Mouse (Mus musculus) heart, adult 2 months (tissue): ENCODE data around the gene Bud13. TPM values are rescaled to one million over a fixed set of nuclear protein-coding genes. Genes with fewer than 3 reads are reported as not detected.

Experiments
- DNase-seq, 2 experiments: peaks; one replicate each; pipeline ENCODE4 v3.0.0; 2021
- H3K27ac ChIP-seq: fragments of 200-600 bp; 2 replicates; pipeline ENCODE4 v1.8.1; 2022
- H3K27me3 ChIP-seq: fragments of 200-500 bp; 2 replicates; pipeline ENCODE4 v1.6.1; 2012; ENCODE audit warnings: mild to moderate bottlenecking, low read length, inconsistent platforms, mixed read lengths; ENCODE audit not compliant: control insufficient read depth, insufficient read depth
- H3K36me3 ChIP-seq: fragments of 200-500 bp; 2 replicates; pipeline ENCODE4 v1.6.1; 2012; ENCODE audit warnings: low read length, inconsistent platforms; ENCODE audit not compliant: control insufficient read depth, insufficient read depth
- H3K4me1 ChIP-seq: fragments of 200-500 bp; 2 replicates; pipeline ENCODE4 v1.6.1; 2011; ENCODE audit warnings: low read length; ENCODE audit not compliant: control insufficient read depth, insufficient read depth
- H3K4me3 ChIP-seq: fragments of 200-600 bp; 2 replicates; pipeline ENCODE4 v1.8.1; 2022
- H3K79me2 ChIP-seq: fragments of 200-500 bp; replicated peaks from 2 replicates; pipeline ENCODE4 v1.6.1; 2012; ENCODE audit warnings: mild to moderate bottlenecking, inconsistent platforms, low read length, moderate library complexity, mixed read lengths; ENCODE audit not compliant: control insufficient read depth, insufficient read depth
- H3K9ac ChIP-seq: fragments of 200-500 bp; 2 replicates; pipeline ENCODE4 v1.6.1; 2012; ENCODE audit warnings: low read depth, mild to moderate bottlenecking, control low read depth, inconsistent platforms, low read length, mixed read lengths
- CTCF ChIP-seq: fragments of 200-600 bp; IDR thresholded peaks from 2 replicates; pipeline ENCODE4 v1.8.1; 2022; ENCODE audit warnings: antibody characterized with exemption, mild to moderate bottlenecking, moderate library complexity
- EP300 ChIP-seq: fragments of 200-500 bp; IDR thresholded peaks from 2 replicates; pipeline ENCODE4 v1.6.1; 2011; ENCODE audit warnings: low read depth, low read length, control low read depth; ENCODE audit not compliant: insufficient read depth
- POLR2A ChIP-seq: fragments of 200-500 bp; IDR thresholded peaks from 2 replicates; pipeline ENCODE4 v1.6.1; 2011; ENCODE audit warnings: mild to moderate bottlenecking, low read depth, low read length, control low read depth; ENCODE audit not compliant: insufficient read depth
- WGBS: fragments of 180-500 bp; shearing (Covaris S2); methylation state at CpG from one replicate; pipeline ENCODE4 v1.1.7; 2018; 5-methylcytosine and 5-hydroxymethylcytosine counted together
- intact Hi-C: fragments of 180-260 bp; cut with DNase I; formaldehyde crosslinking; loops from one replicate; pipeline ENCODE4 v1.15.1; 2025
- polyA plus RNA-seq: library from polyadenylated mRNA; depleted of rRNA; stranded (reverse); fragments of >200 nt; gene quantifications from 2 replicates; pipeline ENCODE4 v1.2.3, GENCODE M21; 2012; rRNA removed
- total RNA-seq, 2 experiments: library from RNA; stranded (reverse); gene quantifications; 2 replicates each; pipeline ENCODE4 v1.2.3; 2021

Gene Bud13
- total and polyA plus RNA-seq, 3 experiments: 5.6 to 7.4 (median 7.1) TPM

DNA sequence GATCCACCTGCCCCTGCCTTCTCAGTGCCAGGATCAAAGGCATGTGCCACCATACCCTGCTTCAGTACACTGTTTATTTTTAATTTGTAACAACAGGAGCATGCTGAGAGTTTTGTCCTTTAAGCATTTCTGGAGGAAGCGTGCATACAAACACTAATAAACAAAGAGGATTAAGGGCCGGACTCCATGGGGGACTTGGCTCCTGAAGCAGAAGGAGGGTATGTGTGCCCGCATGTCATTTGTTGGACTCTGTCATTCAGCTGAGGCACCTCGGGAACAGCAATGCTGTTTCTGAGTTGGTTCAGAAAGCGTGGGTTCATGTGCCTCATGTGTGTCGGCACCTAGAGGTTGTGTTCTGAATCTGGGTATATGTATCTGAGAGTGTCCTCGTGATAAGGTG, 54.5 kb downstream of the Bud13 start:
- Histone ChIP-seq H3K79me2 (no peaks in the 10 kb centered on the region), H3K4me1 (no peaks in the 10 kb centered on the region), H3K27me3 (no peaks in the 10 kb centered on the region), H3K36me3 (no peaks in the 10 kb centered on the region), H3K27ac (no peak overlapping the region), H3K9ac (no peak overlapping the region), H3K4me3 (no peak overlapping the region)
- DNase-seq: no peak
- TF ChIP-seq EP300 (no peak), POLR2A (no peak), CTCF (no peak)
- 66% methylated on average over 7 of the region's 7 CpGs for WGBS
- intact Hi-C loops: no loop called here

DNA sequence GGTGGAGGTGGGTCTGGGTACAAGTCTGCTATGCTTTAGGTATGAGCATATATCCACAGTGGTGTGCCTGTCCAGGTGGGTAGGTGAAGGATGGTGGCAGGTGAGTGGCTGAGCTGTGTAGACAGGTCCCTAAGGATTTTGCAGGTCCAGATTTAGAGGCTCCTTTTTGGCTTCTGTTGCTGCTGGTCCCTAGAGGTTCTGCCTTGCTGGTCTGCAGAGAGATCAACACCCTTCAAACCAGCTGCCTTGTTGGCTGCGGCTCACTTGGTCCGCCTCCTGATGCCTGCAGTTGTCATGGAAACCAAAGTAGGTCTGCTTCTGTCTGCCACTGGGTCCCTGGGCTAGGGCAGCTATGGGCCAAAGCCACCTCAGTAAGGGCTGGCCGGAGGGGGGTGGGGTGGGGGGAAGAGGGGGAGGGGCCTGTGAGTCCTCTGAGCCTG, 55.1 kb downstream of the Bud13 start:
- Histone ChIP-seq H3K79me2 (no peaks in the 10 kb centered on the region), H3K9ac (no peak overlapping the region), H3K27ac (no peak overlapping the region), H3K4me3 (no peak overlapping the region), H3K36me3 (no peaks in the 10 kb centered on the region), H3K27me3 (no peaks in the 10 kb centered on the region), H3K4me1 (no peaks in the 10 kb centered on the region)
- 31% methylated on average over 3 of the region's 3 CpGs for WGBS
- DNase-seq: no peak
- intact Hi-C loops: no loop called here
- TF ChIP-seq POLR2A (no peak), EP300 (no peak), CTCF (no peak)

DNA sequence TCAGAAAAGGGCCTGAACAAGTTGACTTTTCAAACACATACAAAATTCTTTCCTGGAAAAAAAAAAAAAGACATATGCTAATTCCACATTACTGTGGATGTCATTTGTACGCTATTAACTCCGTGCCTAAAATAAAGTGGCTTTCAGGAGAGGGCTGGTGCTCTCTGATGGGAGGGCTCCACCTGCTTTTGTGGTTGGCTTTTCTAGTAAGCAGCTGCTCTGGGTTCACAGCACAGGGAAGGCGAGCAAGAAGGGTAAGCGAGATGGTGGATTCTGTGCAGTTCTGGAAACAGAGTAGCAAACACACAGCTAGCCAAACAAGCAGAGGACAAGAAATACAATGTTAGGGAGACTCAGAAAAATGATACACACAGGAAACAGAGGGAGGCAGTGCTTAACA, 55.6 kb downstream of the Bud13 start:
- no peaks in the 10 kb centered on the region for H3K36me3 ChIP-seq
- intact Hi-C loops: no loop called here
- no peak overlapping the region for H3K27ac ChIP-seq
- no peaks in the 10 kb centered on the region for H3K79me2 ChIP-seq
- no peaks in the 10 kb centered on the region for H3K27me3 ChIP-seq
- no peak overlapping the region for H3K4me3 ChIP-seq
- no peak overlapping the region for H3K9ac ChIP-seq
- TF ChIP-seq EP300 (no peak), POLR2A (no peak), CTCF (no peak)
- no peaks in the 10 kb centered on the region for H3K4me1 ChIP-seq
- no peak for DNase-seq
- 66% methylated on average over 4 of the region's 4 CpGs for WGBS

DNA sequence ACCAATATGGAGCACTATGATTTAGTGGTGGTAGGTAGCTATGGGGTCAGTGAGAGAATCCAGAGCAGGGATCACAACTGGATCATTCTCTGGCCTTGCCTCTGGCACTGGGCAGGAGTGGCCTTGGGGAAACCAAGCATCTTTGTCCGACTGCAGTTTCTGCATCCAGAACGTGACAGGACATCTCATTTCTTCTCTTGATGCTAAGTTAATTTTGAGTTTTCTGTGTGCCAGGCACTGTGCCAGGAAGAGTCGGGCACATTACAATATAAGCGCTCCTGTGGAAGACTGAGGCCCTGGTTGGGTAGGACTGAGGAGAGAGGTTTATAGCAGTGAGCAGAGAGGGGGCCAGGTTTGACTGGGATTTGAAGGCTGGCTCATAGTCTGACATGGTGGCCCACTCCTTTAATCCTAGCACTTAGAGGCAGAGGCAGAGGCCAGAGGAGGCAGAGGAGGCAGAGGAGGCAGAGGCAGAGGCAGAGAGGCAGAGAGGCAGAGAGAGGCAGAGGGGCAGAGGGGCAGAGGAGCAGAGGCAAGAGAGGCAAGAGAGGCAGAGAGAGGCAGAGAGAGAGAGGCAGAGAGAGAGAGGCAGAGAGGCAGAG, 56.3 kb downstream of the Bud13 start:
- DNase-seq: no peak
- no peaks in the 10 kb centered on the region for H3K79me2 ChIP-seq
- H3K4me1 ChIP-seq: no peaks in the 10 kb centered on the region
- H3K9ac ChIP-seq: no peak overlapping the region
- WGBS: 80% methylated on average over 4 of the region's 4 CpGs
- TF ChIP-seq CTCF (no peak), POLR2A (no peak), EP300 (no peak)
- H3K36me3 ChIP-seq: no peaks in the 10 kb centered on the region
- H3K27me3 ChIP-seq: no peaks in the 10 kb centered on the region
- intact Hi-C loops: no loop called here
- H3K27ac ChIP-seq: no peak overlapping the region
- no peak overlapping the region for H3K4me3 ChIP-seq

DNA sequence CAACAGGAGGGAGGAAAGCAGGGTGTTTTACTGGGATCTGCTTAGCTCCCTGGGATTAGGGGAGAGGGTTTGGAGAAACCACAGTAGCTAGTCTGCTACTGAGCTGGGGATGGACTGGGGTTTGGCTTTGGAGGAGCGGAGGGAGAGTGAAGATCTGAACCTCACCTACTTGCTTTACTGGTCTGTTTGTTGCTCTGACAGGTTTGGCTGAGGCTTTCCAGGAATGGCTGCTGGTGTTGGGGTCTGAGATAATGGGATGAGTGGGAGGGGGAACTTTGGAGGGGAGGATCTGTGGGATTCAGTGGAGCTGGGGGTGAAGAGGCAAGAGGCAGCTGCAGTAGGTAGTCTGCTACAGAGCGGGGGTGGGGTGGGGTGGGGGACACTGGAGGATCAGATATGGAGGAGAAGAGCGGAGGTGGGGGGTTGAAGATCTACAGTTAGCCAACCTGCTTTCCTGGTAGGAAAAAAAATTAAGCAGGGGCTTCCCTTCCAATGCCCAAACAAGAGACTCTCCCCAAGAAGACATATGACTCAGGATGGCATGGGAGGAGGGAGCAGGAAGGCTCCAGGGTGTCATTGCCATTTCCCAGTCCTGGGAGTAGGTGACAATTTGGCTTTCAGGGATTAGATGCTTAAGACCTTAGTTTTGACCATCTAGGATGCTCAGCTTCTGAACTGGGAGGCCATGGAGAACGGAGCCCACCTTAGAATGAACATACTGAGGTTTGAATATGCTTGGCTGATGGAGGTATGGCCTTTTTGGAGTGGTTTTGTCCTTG, 63.3 kb downstream of the Bud13 start:
- Histone ChIP-seq H3K36me3 (no peaks in the 10 kb centered on the region), H3K79me2 (no peaks in the 10 kb centered on the region), H3K27ac (no peak overlapping the region), H3K27me3 (no peaks in the 10 kb centered on the region), H3K9ac (no peak overlapping the region), H3K4me1 (no peaks in the 10 kb centered on the region), H3K4me3 (no peak overlapping the region)
- DNase-seq: no peak
- TF ChIP-seq EP300 (no peak), POLR2A (no peak), CTCF (no peak)
- intact Hi-C loops: no loop called here
- WGBS: 67% methylated on average over 4 of the region's 4 CpGs

Other genes starting within 250 kb of the Bud13 start
- gene Apoa1, start 54.4 kb upstream of the Bud13 start, total RNA-seq: not detected
- 0.51 and 2.3 TPM in 2 replicates for gene Apoa1, start 54.4 kb upstream of the Bud13 start, polyA plus RNA-seq
- gene Apoc3, start 47.4 kb upstream of the Bud13 start, total RNA-seq: not detected
- 1.4 and 3.3 TPM in 2 replicates for gene Apoc3, start 47.4 kb upstream of the Bud13 start, polyA plus RNA-seq
- gene Apoa4, start 42.3 kb upstream of the Bud13 start, total RNA-seq: not detected
- 0.09 and 0.10 TPM in 2 replicates for gene Apoa4, start 42.3 kb upstream of the Bud13 start, polyA plus RNA-seq
- gene Apoa5, start 14.4 kb upstream of the Bud13 start, total RNA-seq: not detected
- gene Apoa5, start 14.4 kb upstream of the Bud13 start, polyA plus RNA-seq: 0.47 TPM in 1 of 2 replicates, not detected in the other
- gene Zpr1, start 9.9 kb upstream of the Bud13 start, total RNA-seq: 10 to 100 TPM; 19.8 to 21.4 TPM
- gene Zpr1, start 9.9 kb upstream of the Bud13 start, polyA plus RNA-seq: 12.0 and 15.1 TPM in 2 replicates
- gene 4931429L15Rik, start 37.0 kb downstream of the Bud13 start, total RNA-seq: not detected
- gene 4931429L15Rik, start 37.0 kb downstream of the Bud13 start, polyA plus RNA-seq: 0.04 TPM in 1 of 2 replicates, not detected in the other